Mouse (Mus musculus): ENCODE results near the gene Ttc27. TPM values are rescaled to one million over a fixed set of nuclear protein-coding genes. Genes with fewer than 3 reads are reported as not detected.

The Ttc27 gene
- polyA plus RNA-seq, 1 experiment from 2014 or later = 31.0 TPM

DNA sequence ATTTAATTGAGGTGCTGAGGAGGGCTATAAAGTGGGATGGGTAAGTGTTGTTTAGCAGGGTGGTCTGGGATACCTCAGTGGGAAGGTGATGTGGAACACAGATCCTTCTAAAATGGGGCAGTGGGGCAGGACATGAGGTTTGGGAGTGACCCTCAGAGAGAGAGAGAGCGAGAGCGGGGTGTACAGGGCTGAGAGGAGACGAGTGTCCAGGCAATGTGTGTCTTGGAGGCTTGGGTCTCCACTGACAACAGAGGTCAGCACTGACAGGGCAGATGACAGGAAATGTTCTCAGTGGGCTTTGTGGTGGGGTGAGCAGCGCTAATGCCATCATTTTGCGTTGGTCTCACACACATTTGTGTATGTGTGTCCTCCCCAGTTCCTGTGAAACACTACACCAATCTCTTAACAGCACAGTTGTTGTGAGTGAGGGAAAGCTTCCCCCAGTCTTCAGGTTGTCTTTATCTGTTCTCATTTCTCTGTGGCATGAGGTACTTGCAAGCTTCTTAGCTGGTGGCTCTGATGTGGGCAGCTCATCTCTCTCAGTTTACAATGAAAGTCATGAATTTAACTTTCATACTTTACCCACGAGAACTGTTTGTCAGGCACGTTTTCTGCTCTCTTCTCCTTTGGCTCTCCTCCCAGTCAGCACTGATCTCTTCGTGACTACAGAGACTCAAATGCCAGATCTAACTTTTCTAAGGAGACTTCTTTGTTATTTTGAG, 35.5 kb downstream of the Ttc27 start:
- no peak for TF ChIP-seq CTCF (IDR thresholded peaks at IDR 0.05)
- ATAC-seq = no peak
- ChIA-PET CTCF (no interaction called here), POLR2A (no interaction called here)
- in situ Hi-C loops (cut with MboI; ENCODE audit: low pct_unique_long_range_greater_than_20kb) = no loop called here
- no peak for DNase-seq (ENCODE audit: low read depth, low spot score)
- no peaks in the 10 kb centered on the region for H3K27me3 ChIP-seq

DNA sequence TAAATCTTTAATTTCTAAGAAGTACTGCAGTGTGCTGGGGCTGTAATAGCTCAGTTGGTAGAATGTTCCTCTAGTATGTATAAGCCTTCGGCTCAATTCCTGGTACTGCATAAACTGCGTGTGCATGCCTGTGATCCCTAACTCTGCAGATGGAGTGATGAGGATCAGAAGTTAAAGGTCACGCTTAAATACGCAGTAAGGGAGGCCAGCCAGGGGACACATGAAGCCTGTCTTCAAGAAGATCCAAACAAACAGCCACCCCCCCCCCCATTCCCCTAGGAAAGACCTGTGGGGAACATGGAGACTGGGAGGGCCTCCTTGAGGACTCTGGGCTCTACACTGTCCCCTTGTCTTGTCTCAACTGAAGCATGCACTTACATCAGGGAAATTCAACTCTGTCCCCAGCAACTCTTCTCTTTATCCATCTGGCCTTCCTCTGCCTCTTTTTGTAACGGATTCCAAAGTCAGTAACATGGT, 36.1 kb downstream of the Ttc27 start:
- no peak for TF ChIP-seq CTCF (IDR thresholded peaks at IDR 0.05)
- CTCF ChIA-PET = interaction anchor here (2.1 kb wide), 1 partner anchor 17 kb away, joined by 5 read pairs; no protein-coding TSS in a partner anchor
- POLR2A ChIA-PET = no interaction called here
- ATAC-seq = no peak
- no peaks in the 10 kb centered on the region for H3K27me3 ChIP-seq
- DNase-seq (ENCODE audit: low read depth, low spot score) = no peak
- in situ Hi-C loops (cut with MboI; ENCODE audit: low pct_unique_long_range_greater_than_20kb) = no loop called here

DNA sequence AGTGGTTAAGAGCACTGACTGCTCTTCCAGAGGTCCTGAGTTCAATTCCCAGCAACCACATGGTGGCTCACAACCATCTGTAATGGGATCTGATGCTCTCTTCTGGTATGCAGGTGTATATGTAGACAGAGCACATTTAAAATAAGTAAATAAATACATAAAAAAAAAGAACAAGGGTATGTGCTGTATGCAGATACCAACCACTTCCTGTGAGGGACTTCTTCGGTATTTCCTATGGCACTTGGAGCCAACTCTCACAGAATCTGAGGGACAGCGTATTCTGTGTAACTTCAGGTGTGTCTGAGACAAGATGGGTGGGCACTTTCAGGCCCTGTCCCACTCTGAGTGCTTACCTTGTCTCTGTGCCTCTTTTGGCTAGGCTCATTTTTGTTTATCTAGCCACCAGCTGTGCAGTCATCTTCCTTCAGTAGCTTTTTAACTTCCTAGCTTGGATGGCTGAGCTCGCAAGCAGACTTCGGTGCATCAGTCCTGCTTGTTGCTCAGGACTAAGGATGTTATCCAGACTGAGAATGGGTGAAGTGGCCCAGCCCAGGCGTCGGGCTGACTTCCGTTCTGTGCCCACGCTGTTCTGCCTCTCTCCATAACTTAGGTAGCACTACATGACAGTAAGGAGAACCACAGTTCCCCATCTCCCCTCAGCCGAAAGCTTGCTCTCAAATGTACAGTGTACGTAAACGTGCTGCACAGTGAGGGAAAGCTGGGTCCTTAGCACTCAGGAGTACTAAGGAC, 37.0 kb downstream of the Ttc27 start:
- no peak for TF ChIP-seq CTCF (IDR thresholded peaks at IDR 0.05)
- POLR2A ChIA-PET = no interaction called here
- in situ Hi-C loops (cut with MboI; ENCODE audit: low pct_unique_long_range_greater_than_20kb) = no loop called here
- CTCF ChIA-PET = interaction anchor here (1.3 to 2.1 kb wide), 3 partner anchors 16 to 25 kb away, joined by 4 to 5 read pairs (median 5); no protein-coding TSS in a partner anchor
- H3K27me3 ChIP-seq = no peaks in the 10 kb centered on the region
- DNase-seq (ENCODE audit: low read depth, low spot score) = no peak
- ATAC-seq = no peak

- ATAC-seq (no peak), DNase-seq (ENCODE audit: low read depth, low spot score) (no peak)
- ChIA-PET POLR2A (no interaction called here), CTCF (interaction anchor here (0.9 to 2.0 kb wide), 2 partner anchors 14 to 35 kb away, joined by 3 to 6 read pairs; no protein-coding TSS in a partner anchor)
- no peak for TF ChIP-seq CTCF (IDR thresholded peaks at IDR 0.05)
- H3K27me3 ChIP-seq = no peaks in the 10 kb centered on the region
- in situ Hi-C loops (cut with MboI; ENCODE audit: low pct_unique_long_range_greater_than_20kb) = no loop called here
These were observed 51.9 kb downstream of the Ttc27 start for GRCm38 (mm10) chr17:74769390-74769811.

- in situ Hi-C loops (cut with MboI; ENCODE audit: low pct_unique_long_range_greater_than_20kb) = no loop called here
- no peaks in the 10 kb centered on the region for H3K27me3 ChIP-seq
- DNase-seq (ENCODE audit: low read depth, low spot score) (no peak), ATAC-seq (no peak)
- CTCF ChIA-PET = no interaction called here
- POLR2A ChIA-PET = no interaction called here
- no peak for TF ChIP-seq CTCF (IDR thresholded peaks at IDR 0.05)
These were observed 54.8 kb downstream of the Ttc27 start for GRCm38 (mm10) chr17:74772364-74772763.

- DNase-seq (ENCODE audit: low read depth, low spot score) (no peak), ATAC-seq (no peak)
- POLR2A ChIA-PET = no interaction called here
- CTCF ChIA-PET = no interaction called here
- in situ Hi-C loops (cut with MboI; ENCODE audit: low pct_unique_long_range_greater_than_20kb) = no loop called here
- TF ChIP-seq CTCF (IDR thresholded peaks at IDR 0.05) = no peak
- H3K27me3 ChIP-seq = no peaks in the 10 kb centered on the region
These were observed 56.0 kb downstream of the Ttc27 start for GRCm38 (mm10) chr17:74773556-74773955.

DNA sequence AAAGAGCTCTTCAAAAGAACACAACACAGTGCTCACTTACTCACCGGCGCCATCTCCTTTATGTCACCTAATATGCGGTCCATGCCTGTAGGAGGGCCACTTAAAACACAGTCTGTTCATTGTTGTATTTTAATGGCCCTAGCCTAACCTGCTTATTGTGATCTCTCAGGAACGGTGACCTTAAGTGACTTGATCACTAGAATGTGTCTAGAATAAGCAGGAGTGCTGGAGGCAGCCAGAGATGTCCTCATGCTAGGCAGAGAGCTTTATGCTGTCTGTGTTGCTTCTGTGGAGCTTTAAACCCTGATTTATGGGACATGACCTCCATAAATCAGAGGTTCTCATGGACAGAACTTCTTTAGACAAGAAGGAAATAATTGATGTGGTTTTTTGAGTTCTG, 62.6 kb downstream of the Ttc27 start:
- in situ Hi-C loops (cut with MboI; ENCODE audit: low pct_unique_long_range_greater_than_20kb) = no loop called here
- POLR2A ChIA-PET = no interaction called here
- DNase-seq (ENCODE audit: low read depth, low spot score) (no peak), ATAC-seq (peak; percentile 57)
- no peak for TF ChIP-seq CTCF (IDR thresholded peaks at IDR 0.05)
- CTCF ChIA-PET = interaction anchor here (1.1 to 1.4 kb wide), 4 partner anchors 9 to 24 kb away, joined by 3 to 4 read pairs (median 3); no protein-coding TSS in a partner anchor
- H3K27me3 ChIP-seq = no peaks in the 10 kb centered on the region

DNA sequence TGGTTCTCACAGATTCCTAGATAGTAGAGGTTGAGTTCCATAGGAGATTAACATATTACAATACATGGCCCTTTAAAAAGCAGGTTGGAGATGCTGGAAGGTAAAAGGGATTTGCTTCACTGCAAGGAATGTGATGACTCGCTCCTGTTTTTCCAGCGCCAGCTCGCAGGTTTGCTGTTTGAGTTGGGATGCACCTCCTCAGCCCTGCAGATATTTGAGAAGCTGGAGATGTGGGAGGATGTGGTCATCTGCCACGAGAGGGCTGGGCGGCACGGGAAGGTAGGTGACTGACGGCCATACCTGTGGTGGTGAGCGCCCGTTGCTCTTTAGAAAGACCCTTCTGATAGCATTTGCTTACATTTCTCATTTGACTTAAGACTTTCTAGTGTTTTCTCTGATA, 63.1 kb downstream of the Ttc27 start:
- CTCF ChIA-PET = interaction anchor here (1.1 to 1.4 kb wide), 3 partner anchors 15 to 25 kb away, joined by 3 to 4 read pairs (median 3); no protein-coding TSS in a partner anchor
- ATAC-seq (peak; percentile 90), DNase-seq (ENCODE audit: low read depth, low spot score) (no peak)
- TF ChIP-seq CTCF (IDR thresholded peaks at IDR 0.05) = no peak
- POLR2A ChIA-PET = no interaction called here
- in situ Hi-C loops (cut with MboI; ENCODE audit: low pct_unique_long_range_greater_than_20kb) = no loop called here
- no peaks in the 10 kb centered on the region for H3K27me3 ChIP-seq

DNA sequence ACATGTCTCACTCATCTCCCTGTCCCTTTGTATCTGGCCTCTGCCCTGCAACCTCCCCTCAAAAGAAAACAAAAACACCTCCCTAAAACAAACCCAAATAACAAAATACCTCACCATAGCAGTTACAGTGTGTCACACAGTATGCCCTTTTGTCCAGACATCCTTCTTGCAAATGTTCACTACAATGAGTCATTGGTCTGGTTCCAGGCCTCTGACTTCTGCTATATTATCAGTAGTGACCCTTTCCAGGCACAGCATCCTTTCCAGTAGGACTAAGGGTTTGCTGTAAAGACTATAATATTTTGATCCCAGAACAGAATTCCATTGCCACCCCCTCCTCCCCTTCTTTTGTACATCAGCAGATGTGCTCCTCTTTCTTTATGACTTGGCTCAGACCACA, 64.4 kb downstream of the Ttc27 start:
- H3K27me3 ChIP-seq = no peaks in the 10 kb centered on the region
- ChIA-PET POLR2A (no interaction called here), CTCF (no interaction called here)
- in situ Hi-C loops (cut with MboI; ENCODE audit: low pct_unique_long_range_greater_than_20kb) = no loop called here
- no peak for DNase-seq (ENCODE audit: low read depth, low spot score)
- no peak for ATAC-seq
- TF ChIP-seq CTCF (IDR thresholded peaks at IDR 0.05) = no peak

- no peak for ATAC-seq
- POLR2A ChIA-PET = no interaction called here
- in situ Hi-C loops (cut with MboI; ENCODE audit: low pct_unique_long_range_greater_than_20kb) = no loop called here
- no peak for DNase-seq (ENCODE audit: low read depth, low spot score)
- H3K27me3 ChIP-seq = no peaks in the 10 kb centered on the region
- no peak for TF ChIP-seq CTCF (IDR thresholded peaks at IDR 0.05)
- CTCF ChIA-PET = no interaction called here
These were observed 68.1 kb downstream of the Ttc27 start for GRCm38 (mm10) chr17:74785586-74785985.

DNA sequence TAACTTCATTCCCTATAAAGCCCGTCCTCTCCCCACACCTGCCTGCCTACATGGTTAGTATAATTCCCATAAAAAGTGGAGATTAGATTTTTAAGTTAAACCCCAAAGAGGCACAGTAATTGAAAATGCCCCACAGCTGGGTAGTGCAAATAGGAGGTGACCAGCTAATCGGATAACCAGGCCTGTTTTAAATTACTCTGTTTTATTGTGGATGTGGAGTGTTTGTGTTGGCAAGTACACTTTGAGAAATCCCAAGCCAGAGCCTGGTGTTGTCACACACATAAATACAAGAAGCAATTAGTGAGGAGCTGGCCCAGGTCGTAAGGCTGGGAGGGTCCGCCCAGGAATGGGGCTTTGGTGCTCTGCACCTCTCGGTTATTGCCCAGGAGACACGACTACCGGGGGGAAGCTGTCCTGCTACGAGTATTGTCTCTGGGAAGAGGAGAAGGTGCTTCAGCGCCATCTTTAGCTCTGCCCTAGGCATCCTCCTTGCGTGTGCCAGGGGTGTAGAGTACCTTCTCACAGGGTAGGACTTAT, 68.7 kb downstream of the Ttc27 start:
- no peaks in the 10 kb centered on the region for H3K27me3 ChIP-seq
- DNase-seq (ENCODE audit: low read depth, low spot score) (no peak), ATAC-seq (no peak)
- TF ChIP-seq CTCF (IDR thresholded peaks at IDR 0.05) = no peak
- CTCF ChIA-PET = interaction anchor here (0.8 kb wide), 1 partner anchor 15 kb away, joined by 4 read pairs; no protein-coding TSS in a partner anchor
- in situ Hi-C loops (cut with MboI; ENCODE audit: low pct_unique_long_range_greater_than_20kb) = no loop called here
- POLR2A ChIA-PET = no interaction called here

Measured in Patski (cell line).